Mouse (Mus musculus) neural tube, embryonic 12.5 days (tissue): Measurements from ENCODE around the gene Pecr. TPM values are rescaled to one million over a fixed set of nuclear protein-coding genes. Genes with fewer than 3 reads are reported as not detected.
"Not testable (repeated sequence)": the region's sequence is repeated elsewhere in the genome, so short reads cannot be mapped to it uniquely, and the experiment has no call there.

Source experiments
- ATAC-seq: fragments of 200-750 bp; cut with Nextera tagmentation; 2 replicates; pipeline ENCODE4 v1.8.0; 2017; ENCODE audit warnings: low read depth, mild to moderate bottlenecking, moderate TSS enrichment, moderate library complexity; ENCODE audit not compliant: low FRiP score
- H3K27ac ChIP-seq: fragments of 300-500 bp; sonication (generic); 2 replicates; pipeline ENCODE4 v1.5.1; 2016
- H3K27me3 ChIP-seq: fragments of 300-500 bp; sonication (generic); replicated peaks from 2 replicates; pipeline ENCODE4 v1.6.1; 2016; ENCODE audit warnings: mild to moderate bottlenecking
- H3K36me3 ChIP-seq: fragments of 300-500 bp; sonication (generic); 2 replicates; pipeline ENCODE4 v1.6.1; 2016; ENCODE audit warnings: mild to moderate bottlenecking
- H3K4me1 ChIP-seq: fragments of 300-500 bp; sonication (generic); 2 replicates; pipeline ENCODE4 v1.6.1; 2016
- H3K4me2 ChIP-seq: fragments of 300-500 bp; sonication (generic); replicated peaks from 2 replicates; pipeline ENCODE4 v1.6.1; 2016; ENCODE audit warnings: mild to moderate bottlenecking
- H3K4me3 ChIP-seq: fragments of 300-500 bp; sonication (generic); 2 replicates; pipeline ENCODE4 v1.5.1; 2016
- H3K9ac ChIP-seq: fragments of 300-500 bp; sonication (generic); 2 replicates; pipeline ENCODE4 v1.6.1; 2016; ENCODE audit warnings: mild to moderate bottlenecking
- H3K9me3 ChIP-seq: fragments of 300-500 bp; sonication (generic); 2 replicates; pipeline ENCODE4 v1.6.1; 2016; ENCODE audit warnings: mild to moderate bottlenecking
- WGBS: fragments of 180-500 bp; shearing (Covaris S2); methylation state at CpG from one replicate; pipeline ENCODE4 v1.1.7; 2016; 5-methylcytosine and 5-hydroxymethylcytosine counted together
- polyA plus RNA-seq: library from polyadenylated mRNA; unstranded; fragments of >200 nt; fragmentation: Nextera tagmentation; extraction: Ambion mirVana; gene quantifications from 2 replicates; pipeline ENCODE4 v1.2.1, GENCODE M21; 2016

Gene Pecr
- polyA plus RNA-seq, 1 experiment from 2014 or later, result 13.6 TPM

DNA sequence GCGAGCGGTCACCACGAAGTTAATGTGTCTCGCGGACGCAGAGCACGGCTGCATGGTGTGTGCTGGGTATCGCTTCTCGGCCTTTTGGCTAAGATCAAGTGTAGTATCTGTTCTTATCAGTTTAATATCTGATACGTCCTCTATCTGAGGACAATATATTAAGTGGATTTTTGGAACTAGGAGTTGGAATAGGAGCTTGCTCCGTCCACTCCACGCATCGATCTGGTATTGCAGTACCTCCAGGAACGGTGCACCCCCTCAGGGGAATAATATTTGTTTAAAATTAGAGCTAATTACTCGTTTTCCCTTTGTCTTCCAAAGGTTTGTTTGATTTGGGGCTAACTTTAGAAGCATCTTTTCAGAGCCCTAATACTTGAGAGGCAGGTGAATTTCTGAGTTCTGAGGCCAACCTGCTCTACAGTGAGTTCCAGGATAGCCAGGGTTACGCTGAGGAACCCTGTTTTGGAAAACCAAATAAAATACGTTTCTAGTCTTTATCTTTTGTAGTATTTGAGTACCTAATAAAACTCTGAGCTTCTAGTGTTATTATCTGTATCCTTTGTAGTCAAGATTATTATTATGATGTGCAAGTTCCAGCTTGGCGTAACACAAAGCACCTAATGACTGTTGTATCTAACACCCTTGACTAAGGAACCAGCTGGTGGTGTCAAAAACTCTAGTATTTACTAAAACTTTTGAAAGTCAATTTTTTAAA lies 57.8 kb downstream of the Pecr start:
- H3K27ac ChIP-seq, result no peak overlapping the region
- H3K4me3 ChIP-seq, result no peak overlapping the region
- H3K9ac ChIP-seq, result no peak overlapping the region
- peaks cover 5% of the 10 kb centered on the region; the same call in 1 of the 2 replicates for H3K27me3 ChIP-seq
- H3K4me1 ChIP-seq, result no peaks in the 10 kb centered on the region
- H3K4me2 ChIP-seq, result peak overlapping the region; percentile 64
- no peaks in the 10 kb centered on the region for H3K36me3 ChIP-seq
- no peaks in the 10 kb centered on the region for H3K9me3 ChIP-seq
- under 1% methylated on average over 11 of the region's 18 CpGs for WGBS
- ATAC-seq, result peak; percentile 85

DNA sequence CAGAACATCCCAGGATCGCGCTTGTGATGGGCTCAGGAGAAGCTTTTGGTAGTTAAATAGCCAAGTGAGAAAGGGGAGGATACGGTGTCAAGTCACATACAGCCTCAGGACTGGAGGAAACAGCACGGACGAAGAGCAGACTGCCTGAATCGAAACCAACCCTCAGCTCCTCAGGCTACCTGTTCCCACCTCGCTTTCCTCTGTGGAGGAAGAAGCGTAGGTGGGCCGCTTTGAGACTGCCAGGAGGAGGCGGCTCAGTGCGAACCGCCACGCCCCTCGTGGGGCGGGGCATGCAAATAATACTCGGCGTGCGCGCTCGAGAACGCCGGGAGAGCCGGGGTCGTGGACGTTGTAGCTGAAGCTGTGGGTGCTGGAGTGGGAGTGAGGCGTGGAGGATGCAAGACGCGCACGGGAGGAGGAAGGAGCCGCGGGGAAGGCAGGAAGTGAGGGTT lies 58.4 kb downstream of the Pecr start:
- not testable (repeated sequence) for H3K36me3 ChIP-seq, H3K4me1 ChIP-seq, H3K27ac ChIP-seq, H3K9me3 ChIP-seq, H3K9ac ChIP-seq, H3K27me3 ChIP-seq
- ATAC-seq, result peak; percentile 92
- peak overlapping the region; percentile 64 for H3K4me2 ChIP-seq
- WGBS, result under 1% methylated on average over 25 of the region's 31 CpGs
- H3K4me3 ChIP-seq, result peak overlapping the region; percentile 34

DNA sequence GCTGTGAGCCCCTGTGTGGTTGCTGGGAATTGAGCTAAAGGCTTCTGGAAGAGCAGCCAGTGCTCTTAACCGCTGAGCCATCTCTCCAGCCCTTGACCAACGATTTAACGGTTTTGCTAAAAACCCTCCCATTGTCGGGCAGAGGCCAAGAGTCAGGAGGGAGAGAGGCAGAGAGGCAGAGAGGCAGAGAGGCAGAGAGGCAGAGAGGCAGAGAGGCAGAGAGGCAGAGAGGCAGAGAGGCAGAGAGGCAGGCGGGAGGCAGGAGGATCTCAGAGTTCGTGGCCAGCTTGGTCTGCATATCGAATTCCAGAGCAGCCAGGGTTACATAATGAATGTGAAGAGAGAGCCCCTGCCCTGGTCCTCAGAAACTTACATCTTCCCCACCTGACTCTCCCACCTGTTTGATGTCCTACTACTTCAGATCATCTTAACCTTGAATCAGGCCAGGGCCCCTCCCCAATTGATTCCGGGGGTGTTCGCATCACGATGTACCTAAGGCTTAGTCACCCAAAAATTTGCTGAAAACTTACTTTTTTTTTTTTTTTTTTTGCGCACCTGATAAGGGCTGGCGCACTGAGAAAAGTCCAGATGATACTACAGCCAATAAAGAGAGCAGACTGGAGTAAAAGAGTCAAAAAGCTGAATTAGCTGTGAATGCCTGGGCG lies 58.9 kb downstream of the Pecr start:
- no peak overlapping the region for H3K9ac ChIP-seq
- H3K27ac ChIP-seq, result no peak overlapping the region
- 9% methylated on average over 13 of the region's 13 CpGs for WGBS
- peak overlapping the region; percentile 64 for H3K4me2 ChIP-seq
- H3K27me3 ChIP-seq, result peaks cover 5% of the 10 kb centered on the region; the same call in 1 of the 2 replicates
- peak overlapping the region; percentile 34 for H3K4me3 ChIP-seq
- H3K36me3 ChIP-seq, result no peaks in the 10 kb centered on the region
- H3K4me1 ChIP-seq, result no peaks in the 10 kb centered on the region
- H3K9me3 ChIP-seq, result no peaks in the 10 kb centered on the region
- ATAC-seq, result no peak

DNA sequence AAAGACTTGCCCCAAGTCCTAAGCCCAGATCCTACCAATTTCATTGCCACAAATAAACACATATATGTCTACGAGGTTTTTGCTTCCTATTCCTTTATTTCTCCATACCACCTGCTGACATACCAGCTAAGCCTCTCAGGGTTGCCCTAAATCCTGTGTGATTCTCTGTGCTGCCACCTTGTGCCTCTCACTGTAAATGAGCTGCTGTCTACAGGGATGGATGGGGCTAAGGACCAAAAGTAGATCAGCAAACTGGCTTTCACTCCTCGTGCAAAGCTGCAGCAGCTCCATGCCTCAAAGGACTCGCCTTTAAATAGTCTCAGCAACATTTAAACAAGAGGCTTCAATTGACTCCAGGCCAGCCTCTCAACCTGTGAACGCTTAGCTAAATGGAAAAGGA lies 64.1 kb downstream of the Pecr start:
- ATAC-seq, result no peak
- WGBS, result 28% methylated on average over 4 of the region's 4 CpGs
- Histone ChIP-seq H3K36me3 (no peaks in the 10 kb centered on the region), H3K27me3 (peaks cover 5% of the 10 kb centered on the region; the same call in 1 of the 2 replicates), H3K9ac (no peak overlapping the region), H3K4me2 (no peak overlapping the region), H3K4me1 (no peaks in the 10 kb centered on the region), H3K27ac (no peak overlapping the region), H3K4me3 (no peak overlapping the region), H3K9me3 (no peaks in the 10 kb centered on the region)

DNA sequence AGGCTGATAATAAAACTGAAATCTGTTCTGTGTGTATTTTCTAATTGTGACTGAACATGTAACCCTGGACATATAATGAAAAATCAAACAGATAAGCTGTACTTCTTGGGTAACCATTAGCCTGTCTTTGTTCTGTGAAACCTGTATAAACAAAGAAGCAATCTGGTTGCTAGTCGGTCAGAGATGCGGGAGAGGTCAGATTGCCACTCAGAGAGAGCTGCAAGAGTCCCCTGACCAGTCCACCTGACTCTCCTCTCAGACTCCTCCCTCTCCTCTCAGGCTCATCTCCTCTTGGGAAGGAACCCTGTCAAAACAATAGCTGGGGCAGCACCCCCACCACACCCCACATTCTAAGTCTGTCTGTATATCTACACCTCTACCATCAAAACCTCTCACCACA lies 65.0 kb downstream of the Pecr start:
- Histone ChIP-seq H3K4me1 (no peaks in the 10 kb centered on the region), H3K9me3 (no peaks in the 10 kb centered on the region), H3K4me3 (no peak overlapping the region), H3K36me3 (no peaks in the 10 kb centered on the region), H3K9ac (no peak overlapping the region), H3K27me3 (peaks cover under 1% of the 10 kb centered on the region; the same call in 1 of the 2 replicates), H3K27ac (no peak overlapping the region), H3K4me2 (no peak overlapping the region)
- ATAC-seq, result no peak
- 28% methylated on average over 2 of the region's 2 CpGs for WGBS

DNA sequence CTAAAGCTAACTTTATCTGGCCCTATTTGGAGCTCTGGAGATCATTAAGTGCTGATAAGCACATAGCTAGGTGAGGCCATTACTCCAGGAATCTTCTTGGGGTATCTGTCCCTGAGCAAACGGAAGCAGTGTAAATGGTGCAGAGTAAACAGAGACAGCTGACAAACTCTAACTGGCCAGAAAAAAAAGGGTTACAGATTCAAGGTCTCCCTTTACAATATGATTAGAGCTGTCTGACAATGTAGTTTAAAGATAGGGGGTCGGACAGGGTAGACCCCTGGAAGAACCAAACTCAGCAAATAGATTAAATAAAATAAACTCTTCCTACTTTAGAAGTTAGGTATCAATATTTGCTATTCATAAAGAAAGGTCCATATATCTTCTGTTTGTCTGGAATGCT lies 65.5 kb downstream of the Pecr start:
- H3K36me3 ChIP-seq, result no peaks in the 10 kb centered on the region
- ATAC-seq, result no peak
- H3K27me3 ChIP-seq, result no peaks in the 10 kb centered on the region
- H3K4me2 ChIP-seq, result no peak overlapping the region
- no peak overlapping the region for H3K27ac ChIP-seq
- WGBS, result 83% methylated on average over 2 of the region's 2 CpGs
- H3K4me1 ChIP-seq, result no peaks in the 10 kb centered on the region
- no peaks in the 10 kb centered on the region for H3K9me3 ChIP-seq
- H3K4me3 ChIP-seq, result no peak overlapping the region
- H3K9ac ChIP-seq, result no peak overlapping the region

DNA sequence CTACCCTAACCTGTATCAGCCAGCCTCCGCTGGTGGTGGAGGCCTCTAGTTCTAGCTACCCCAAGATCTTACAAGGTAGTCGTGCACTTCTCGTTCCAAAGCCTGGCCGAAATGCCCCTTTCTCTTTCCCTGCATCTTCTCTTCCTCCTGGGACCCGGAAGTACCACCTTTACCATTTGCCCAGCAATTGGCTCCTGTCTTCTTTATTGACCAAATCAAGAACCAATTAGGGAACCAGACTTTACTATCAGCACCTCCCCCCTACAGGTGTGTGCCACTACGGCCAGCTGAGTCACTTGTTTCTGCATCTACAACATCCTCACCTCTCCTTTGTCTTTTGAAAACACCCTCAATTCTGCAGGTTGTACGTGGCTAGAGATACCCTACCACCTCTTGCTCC lies 67.4 kb downstream of the Pecr start:
- H3K9me3 ChIP-seq, result no peaks in the 10 kb centered on the region
- H3K36me3 ChIP-seq, result no peaks in the 10 kb centered on the region
- H3K27me3 ChIP-seq, result no peaks in the 10 kb centered on the region
- no peak overlapping the region for H3K4me2 ChIP-seq
- H3K27ac ChIP-seq, result no peak overlapping the region
- ATAC-seq, result no peak
- H3K9ac ChIP-seq, result no peak overlapping the region
- H3K4me3 ChIP-seq, result no peak overlapping the region
- 83% methylated on average over 7 of the region's 7 CpGs for WGBS
- no peaks in the 10 kb centered on the region for H3K4me1 ChIP-seq

DNA sequence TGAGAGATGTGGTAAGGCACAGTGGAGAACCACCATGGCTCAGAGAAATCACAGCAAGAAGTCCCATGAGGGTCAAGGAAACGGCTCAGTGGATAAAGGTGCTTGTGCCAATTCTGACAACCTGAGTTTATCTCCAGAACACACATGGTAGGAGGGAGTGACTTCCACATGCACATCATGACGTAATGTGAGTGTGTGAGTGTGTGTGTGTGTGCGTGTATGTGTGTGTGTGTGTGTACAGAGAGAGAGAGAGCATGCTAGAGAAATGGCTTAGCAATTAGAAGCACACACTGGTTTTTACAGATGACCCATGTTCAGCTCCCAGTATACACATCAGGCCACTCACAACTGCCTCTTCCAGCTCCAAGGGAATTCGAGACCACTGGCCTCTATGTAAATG lies 68.9 kb downstream of the Pecr start:
- Histone ChIP-seq H3K4me3 (no peak overlapping the region), H3K27me3 (no peaks in the 10 kb centered on the region), H3K4me2 (no peak overlapping the region), H3K36me3 (no peaks in the 10 kb centered on the region), H3K9ac (no peak overlapping the region), H3K4me1 (no peaks in the 10 kb centered on the region), H3K27ac (no peak overlapping the region), H3K9me3 (no peaks in the 10 kb centered on the region)
- 82% methylated on average over 4 of the region's 4 CpGs for WGBS
- ATAC-seq, result no peak

DNA sequence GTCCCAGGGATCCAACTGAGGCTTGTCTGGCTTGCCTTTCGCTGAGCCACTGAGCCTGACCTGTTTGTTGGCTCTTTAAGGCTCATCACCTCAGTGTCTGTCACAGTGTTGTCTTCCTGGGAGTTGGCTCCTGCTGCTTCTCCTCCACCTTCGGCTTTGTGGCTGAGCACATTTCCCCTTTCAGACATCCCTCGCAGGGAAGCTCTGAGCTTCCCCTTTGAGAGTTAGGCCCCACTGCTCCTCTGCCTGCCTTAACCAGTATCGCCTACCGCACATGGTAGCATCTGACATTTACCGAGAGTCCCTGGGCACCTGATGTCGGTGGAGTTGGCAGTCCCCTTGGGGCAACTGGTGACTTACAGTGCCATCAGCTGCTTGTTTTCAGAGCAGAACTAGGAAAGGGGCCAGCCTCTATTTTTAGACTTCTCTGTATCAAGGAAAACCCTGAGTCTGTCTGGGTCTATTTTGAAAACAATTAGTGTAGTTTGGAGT lies 69.6 kb downstream of the Pecr start:
- Histone ChIP-seq H3K4me3 (no peak overlapping the region), H3K4me1 (no peaks in the 10 kb centered on the region), H3K9me3 (no peaks in the 10 kb centered on the region), H3K9ac (no peak overlapping the region), H3K36me3 (no peaks in the 10 kb centered on the region), H3K27me3 (no peaks in the 10 kb centered on the region), H3K4me2 (no peak overlapping the region), H3K27ac (no peak overlapping the region)
- ATAC-seq, result no peak
- 60% methylated on average over 7 of the region's 7 CpGs for WGBS

DNA sequence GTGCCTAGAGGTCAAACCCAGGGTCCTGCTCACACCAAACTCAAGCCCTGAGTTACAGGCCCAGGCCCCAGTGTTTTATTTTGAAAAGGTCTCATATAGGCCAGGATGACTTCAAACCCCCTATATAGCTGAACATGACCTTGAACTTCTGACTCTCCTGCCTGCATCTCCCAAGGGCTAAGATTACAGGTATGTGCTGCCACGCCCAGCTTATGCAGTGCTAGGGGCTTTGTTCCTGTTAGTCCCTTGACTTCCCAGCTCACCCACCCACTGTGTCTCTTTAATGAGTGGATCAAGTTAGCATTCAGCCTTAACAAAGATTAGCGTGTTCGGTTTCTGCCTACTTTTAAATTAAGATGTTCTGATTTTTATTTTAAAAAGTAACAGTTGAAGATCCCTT lies 70.2 kb downstream of the Pecr start:
- Histone ChIP-seq H3K4me1 (no peaks in the 10 kb centered on the region), H3K9ac (no peak overlapping the region), H3K4me3 (no peak overlapping the region), H3K27ac (no peak overlapping the region), H3K27me3 (no peaks in the 10 kb centered on the region), H3K9me3 (no peaks in the 10 kb centered on the region), H3K4me2 (no peak overlapping the region), H3K36me3 (no peaks in the 10 kb centered on the region)
- ATAC-seq, result no peak
- 95% methylated on average over 3 of the region's 3 CpGs for WGBS

DNA sequence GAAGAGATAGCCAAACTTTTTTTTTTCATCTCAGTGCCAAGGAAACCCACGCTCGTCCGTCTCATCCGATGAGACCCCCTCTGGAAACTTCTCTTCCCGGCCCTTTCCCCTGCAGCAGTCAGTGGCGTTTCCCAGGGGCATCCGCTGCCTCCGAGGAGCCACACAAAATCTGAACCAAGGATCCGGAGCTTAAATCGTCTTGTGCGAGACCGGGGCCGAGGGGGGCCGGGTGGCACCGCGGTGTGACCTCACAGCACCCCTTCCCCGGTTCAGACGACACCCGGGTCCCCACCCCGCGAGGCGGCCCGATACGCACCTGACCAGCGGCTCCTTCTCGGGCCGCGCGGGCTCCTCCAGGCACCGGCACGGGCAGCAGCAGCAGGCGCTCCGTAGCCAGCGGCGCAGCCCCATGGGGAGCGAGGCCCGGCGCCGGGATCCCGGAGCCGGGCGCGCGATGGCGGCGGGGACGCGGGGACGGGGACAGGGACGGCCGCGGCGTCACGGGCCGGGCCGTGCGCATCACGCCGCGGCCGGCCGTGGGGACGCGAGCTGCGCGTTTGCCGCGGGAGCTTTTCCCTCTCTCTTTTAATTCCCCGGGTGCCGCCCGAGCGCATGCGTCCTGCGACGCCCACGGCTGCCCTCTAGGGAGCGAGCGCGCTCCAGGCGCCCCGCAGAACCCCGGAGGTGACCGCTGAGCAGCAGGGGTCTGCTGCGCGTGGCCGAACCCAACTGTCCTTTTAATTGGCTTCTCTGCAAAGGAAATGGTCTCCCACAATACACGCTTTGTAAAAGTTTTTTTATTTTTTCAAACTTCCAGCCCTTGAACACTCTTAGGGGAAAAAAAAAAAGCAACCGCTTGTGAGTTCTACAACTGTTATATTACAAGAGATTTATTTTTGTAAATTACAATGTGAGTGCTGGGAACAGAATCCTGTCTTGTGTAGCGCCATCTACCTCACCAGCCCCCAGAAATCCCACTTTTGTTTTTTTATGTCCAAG lies 72.1 kb downstream of the Pecr start, which contains the start of gene Mreg:
Gene Mreg, minus strand, starts transcription at position 607 of the 999 bp plus-strand sequence.
- Histone ChIP-seq H3K4me1 (no peaks in the 10 kb centered on the region), H3K27me3 (no peaks in the 10 kb centered on the region), H3K36me3 (no peaks in the 10 kb centered on the region), H3K9me3 (no peaks in the 10 kb centered on the region), H3K4me2 (peak within 1 kb of the TSS; percentile 96), H3K9ac (peak within 1 kb of the TSS; percentile 79), H3K27ac (no peak within 1 kb of the TSS), H3K4me3 (peak within 1 kb of the TSS; percentile 72)
- under 1% methylated on average over 85 of the region's 89 CpGs for WGBS
- ATAC-seq, result peak; percentile 82
